Mouse (Mus musculus) testis, adult 2 months (tissue): Measurements from ENCODE around the gene Fgg.

Experiments
- CTCF ChIP-seq: fragments of 200-500 bp; IDR thresholded peaks from 2 replicates; pipeline ENCODE4 v1.5.1; 2012; ENCODE audit warnings: low read depth, mild to moderate bottlenecking, inconsistent platforms, low read length, moderate library complexity; ENCODE audit not compliant: control insufficient read depth, insufficient read depth, insufficient replicate concordance
- POLR2A ChIP-seq: fragments of 200-500 bp; IDR thresholded peaks from 2 replicates; pipeline ENCODE4 v1.6.1; 2012; ENCODE audit warnings: low read depth, mild to moderate bottlenecking, inconsistent platforms, low read length, moderate library complexity; ENCODE audit not compliant: control insufficient read depth

DNA sequence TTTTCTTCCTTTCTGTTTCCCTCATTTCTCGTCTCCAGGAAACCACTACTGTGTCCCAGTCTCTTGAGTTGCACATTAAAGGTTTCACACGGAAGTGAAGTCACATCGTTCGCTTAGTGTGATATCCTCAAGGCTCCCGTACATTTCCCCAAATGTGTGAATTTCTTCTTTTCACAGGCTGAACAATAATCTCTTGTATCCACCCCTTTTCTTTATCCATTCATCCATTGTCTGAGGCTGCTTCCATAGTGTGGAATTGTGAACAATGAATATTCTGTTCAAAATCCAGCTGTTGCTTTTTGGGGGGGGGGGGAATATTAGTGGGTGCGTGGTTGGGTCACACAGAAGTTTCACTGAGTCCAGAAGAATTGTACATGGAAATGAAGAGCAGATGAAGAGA lies 17.5 kb downstream of the Fgg start:
- TF ChIP-seq POLR2A (no peak), CTCF (no peak)
